Mouse (Mus musculus): ENCODE results near the gene Inpp4b.

Gene Inpp4b

DNA sequence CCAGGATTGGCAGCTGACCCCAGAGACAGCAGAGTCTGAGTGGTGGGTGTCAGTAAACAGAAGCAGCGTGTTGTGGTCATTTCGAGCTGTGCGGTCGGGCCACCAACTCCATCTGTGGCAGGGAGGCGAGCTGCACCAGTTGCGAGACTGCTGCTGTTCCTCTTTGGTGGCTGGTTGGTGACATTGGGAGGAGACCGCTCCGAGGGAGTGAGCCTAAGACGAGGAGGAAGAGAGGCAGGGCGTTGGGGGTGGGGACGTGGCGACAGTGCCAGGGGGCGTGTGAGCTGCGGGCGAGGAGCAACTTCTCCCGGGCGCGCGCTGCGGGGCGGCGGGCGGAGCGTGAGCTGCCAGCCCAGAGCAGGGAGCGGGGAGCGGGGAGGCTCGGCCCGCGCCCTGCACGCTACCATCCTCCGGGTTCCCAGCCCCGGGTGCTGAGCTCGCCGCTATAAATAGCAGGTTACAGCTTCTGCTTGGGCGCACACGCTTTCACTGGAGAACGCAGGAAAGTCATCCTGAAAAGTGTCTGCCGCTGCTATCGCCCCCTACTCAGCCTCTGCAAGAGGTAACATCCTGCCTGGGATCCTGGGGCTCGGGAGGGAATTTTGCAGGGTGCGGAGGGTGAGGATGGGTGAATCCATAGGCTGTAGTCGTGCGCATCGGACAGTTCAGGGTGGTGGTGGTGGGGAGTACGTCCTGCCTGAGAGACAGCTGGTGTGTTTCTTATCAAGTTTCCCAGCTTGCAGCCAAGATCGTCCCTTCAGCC, at the start of gene Inpp4b:
Inpp4b (plus strand) TSS at position 321 of the 763 bp plus-strand sequence.
- DNase-seq (ENCODE audit: low read depth, low spot score), result no peak

DNA sequence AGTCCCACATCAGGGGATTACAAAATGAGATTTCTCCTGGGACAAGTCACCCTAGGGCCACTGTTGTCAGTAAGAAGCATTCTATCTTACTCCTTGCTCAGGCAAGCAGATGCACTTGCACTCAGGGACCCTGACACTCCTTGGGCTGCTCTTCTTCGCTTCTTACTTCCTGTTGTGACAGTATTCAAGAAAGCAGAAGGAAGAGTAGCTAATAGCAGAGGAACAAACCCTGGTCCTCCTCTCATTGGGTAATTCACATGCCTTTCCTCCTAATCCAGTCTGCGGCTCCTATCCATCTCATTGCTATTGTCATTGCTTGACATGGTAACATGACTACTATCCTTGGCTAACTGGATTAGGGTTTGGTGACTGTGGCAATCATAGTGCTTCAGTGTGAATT, 7.1 kb upstream of the Inpp4b start:
- DNase-seq (ENCODE audit: low read depth, low spot score), result no peak

DNA sequence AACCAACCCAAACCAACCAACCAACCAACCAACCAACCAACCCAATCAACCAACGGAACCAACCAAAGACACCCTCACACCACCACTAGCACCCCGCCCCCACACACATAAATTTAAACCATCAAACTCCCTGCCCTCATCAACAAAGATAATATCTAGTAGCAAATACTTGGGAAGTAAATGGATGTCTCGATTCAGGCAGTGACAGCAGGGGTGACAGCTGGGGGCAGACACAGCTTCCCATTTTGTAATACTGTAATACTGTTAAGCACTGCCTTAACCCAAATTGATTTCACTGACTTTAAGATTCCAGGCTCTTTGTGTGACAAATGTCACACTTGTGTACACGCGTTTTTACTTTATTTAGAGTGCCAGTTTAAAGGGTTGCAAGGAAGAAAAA, 1.2 kb upstream of the Inpp4b start:
- DNase-seq (ENCODE audit: low read depth, low spot score), result no peak

DNA sequence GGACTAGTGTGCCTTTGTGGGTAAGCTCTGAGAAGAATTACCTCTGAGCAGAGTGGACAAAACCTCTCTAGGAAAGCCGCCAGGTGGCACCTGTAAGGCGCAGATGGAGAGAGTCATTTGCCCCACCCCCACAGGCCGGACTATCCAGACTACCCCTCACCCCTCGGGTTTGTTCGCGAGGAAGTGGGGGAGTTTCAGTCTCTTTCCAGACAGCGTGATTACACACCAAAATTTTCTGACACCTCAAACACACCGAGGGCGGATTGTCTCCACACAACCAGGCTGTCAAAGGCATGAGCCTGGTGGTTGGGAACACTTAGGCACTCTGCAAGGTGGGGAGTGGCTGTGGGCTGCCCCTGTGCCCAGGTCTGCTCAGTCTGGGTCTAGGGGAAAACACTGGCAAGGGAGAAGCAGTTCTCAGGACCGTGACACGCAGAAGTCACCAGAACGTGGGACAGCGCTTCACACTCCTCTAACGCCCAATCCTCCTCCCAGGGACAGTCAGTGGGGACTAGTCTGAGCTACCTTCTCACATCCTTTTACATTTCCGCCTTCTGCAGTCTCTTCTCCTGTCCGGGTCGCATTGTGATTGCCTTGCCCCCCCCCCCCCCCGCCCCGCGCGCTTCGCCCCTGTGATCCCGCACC, 643 bp upstream of the Inpp4b start:
- peak; percentile 52 for DNase-seq (ENCODE audit: low read depth, low spot score)

DNA sequence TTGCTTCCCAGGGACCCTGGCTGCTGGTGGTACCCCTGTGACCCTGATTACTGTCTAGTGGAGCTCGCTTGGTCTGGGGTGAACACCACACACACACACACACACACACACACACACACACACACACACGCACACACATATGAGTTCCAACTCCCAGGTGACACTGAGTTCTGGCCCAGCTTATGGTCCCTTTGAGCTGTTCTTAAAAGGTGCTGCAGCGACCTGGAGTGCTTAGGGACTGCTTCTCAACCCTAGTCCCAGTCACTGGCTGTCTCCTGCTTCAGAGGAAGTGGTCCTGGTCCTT, 595 bp downstream of the Inpp4b start:
- no peak for DNase-seq (ENCODE audit: low read depth, low spot score)

DNA sequence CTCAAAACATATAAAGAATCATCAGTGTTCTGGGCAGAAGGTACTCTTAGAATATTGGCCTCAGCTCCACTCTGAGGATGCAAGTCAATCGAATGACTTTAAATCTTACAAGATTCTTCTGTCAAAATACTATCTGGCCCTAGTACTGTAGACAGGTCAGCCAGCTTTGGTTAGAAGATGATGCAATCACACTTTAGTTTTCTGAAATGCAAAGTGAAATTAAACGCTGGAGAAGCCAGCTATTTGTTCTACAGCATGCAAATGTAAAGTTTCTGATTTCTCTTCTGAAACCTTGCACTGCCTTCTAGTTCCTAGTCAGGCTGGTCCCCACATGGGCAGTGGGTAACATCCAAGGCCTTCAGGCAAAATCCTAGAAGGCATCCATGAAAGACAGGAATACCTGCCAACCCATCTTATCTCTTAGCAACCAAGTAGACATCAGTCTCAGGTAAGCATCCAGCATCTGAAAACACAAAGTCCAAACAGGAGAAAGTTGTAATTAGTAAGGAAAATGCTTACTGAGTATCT, 2.9 kb downstream of the Inpp4b start:
- DNase-seq (ENCODE audit: low read depth, low spot score), result no peak

DNA sequence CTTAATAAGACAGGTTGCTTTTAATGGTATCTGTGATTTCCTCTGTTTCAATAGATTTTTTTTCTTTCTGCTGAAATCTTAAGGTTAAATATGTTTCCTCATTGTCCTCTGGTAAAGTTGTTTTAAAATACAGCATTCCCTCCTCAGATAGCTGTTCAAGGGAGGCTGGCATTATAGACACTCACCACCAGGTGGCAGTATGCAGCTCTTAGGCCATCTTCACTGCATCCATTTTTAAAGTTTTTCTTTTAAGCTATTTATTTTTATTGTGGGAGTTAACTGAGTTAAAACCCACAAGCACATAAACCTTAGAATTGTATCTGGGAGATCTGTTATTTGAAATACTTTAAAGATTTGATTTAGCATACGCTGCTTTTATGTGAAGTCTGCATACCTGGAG, 7.1 kb downstream of the Inpp4b start:
- DNase-seq (ENCODE audit: low read depth, low spot score), result no peak

DNA sequence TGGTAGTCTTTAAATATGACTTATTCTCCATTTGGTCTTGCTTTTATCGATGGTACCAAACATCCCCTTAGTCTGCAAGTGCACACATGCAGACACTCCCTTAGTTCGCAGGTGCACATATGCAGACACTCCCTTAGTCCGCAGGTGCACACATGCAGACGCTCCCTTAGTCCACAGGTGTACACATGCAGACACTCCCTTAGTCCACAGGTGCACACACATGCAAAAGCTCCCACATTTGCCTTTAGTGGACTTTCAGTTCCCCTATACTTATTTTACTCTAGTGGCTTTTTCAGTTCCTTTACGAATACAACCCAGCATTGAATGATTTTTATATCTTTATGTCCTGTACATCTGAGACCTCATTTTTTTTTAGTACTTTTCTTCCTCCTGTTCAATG, 11.1 kb downstream of the Inpp4b start:
- DNase-seq (ENCODE audit: low read depth, low spot score), result no peak

DNA sequence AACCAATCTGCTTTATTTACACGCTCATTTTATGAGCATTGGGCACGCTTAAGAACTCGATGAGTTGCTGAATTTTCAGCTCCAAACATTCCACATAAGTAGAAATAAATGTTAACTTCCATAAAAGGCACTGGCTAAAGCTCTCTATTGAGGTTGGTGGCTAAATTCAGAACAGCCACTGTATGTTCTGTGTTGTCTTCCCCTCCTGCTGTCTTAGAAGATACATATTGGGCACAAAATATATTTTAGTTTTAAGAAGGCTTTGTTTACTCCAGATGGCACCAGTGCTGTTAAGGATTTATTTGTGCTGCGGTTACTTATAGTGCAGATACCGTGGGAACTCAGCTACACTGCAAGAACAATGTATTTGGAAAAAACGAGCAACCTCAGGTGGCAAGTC, 15.8 kb downstream of the Inpp4b start:
- DNase-seq (ENCODE audit: low read depth, low spot score), result no peak

DNA sequence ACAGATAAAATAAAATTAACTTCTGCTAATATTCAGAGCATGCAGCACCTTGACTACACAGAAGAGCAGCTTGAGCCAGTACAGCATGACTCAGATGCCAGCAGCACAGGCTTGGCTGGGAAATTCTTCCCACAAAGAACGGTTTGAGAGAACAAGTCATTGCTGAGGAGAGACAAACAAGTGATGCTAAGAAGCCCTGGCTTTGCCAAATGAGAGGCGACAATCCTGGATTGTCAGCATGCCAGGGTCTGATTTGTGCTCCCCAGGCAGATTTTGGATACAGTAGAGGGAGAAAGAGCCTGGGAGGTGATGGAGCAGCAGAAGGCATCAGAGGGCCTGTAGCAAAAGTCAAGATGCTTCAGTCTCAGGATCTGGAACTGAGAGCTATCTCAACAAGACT, 18.2 kb downstream of the Inpp4b start:
- no peak for DNase-seq (ENCODE audit: low read depth, low spot score)

DNA sequence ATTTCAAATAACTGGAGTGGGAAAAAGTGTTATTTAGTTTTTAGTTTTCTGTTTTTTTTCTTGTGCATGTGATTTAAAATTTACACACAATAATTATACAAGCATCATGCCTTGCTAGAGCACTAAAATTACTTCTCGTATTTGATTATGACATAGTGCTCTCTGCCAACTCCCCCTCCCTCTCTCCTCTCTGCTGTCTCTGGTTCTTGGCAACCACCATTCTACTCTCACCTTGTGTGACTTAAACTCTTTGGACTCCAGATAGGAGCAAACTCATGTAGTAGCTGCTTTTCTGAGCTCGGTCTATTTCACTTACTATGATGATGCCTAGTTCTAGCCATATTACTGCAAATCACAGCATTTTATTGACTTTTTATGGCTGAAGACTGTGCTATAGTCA, 18.8 kb downstream of the Inpp4b start:
- DNase-seq (ENCODE audit: low read depth, low spot score), result no peak

DNA sequence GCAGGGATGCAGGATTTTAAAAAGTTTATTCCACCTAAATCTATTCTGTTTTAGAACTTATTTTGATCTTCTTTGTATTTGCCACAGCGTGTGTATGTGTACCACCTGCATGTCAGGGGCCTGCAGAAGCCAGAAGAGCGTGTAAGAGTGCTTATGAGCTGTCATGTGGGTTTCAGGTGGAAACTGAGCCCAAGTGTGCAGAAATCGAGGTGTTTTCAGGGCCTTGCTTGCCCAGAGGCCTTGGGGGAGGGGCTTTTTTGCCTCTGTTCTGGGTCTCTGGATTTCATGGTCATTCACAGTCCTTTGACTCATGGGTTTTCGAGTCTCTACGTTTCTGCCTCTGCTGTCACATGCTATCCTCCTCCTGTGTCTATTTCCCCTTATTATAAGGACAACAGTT, 28.3 kb downstream of the Inpp4b start:
- no peak for DNase-seq (ENCODE audit: low read depth, low spot score)

DNA sequence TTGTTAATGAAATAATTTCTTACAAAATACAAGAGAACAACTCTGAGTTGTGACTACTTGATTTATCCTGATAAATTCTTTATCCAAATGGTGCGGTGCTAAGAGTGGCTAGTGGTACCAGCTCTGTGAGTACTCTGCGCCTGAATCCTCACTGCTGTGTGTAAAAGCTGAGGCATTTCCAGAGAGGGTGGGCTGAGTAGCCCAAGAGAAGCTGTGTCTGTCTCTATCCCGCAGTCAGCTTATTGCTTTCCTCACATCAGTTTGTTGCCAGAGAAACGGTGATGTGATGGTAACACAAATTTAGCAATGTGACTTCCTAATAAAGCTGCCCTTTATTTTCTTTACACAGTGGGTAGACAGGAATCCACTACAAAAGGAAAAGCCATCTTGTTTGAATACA, 29.5 kb downstream of the Inpp4b start:
- DNase-seq (ENCODE audit: low read depth, low spot score), result no peak

DNA sequence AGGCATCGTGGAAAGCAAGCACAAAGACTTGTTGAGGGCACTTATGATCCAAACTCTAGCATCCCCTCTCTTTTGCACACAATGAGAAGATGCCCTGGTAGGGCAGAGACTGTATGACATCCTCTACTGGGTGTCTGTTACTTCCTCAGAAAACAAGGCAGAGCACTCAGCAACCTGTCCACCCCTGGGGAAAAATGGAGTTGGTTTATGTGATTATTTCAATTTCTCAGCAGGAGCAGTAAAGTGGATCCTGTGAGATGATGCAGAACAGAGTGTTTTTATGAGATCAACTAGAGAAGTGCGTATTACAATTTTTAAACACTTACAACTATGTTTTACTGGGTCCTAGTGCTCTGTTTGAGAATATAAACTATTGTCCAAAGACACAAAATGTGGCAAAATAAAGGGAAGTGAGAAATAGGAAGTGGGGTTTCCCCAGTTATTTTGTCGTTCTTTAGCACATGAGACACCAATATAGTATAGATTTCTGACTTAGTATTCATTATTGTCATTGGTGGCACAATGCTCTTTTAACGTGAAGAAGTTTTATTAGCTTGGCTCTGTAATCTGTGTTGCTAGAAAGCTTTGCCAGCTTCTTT, 32.6 kb downstream of the Inpp4b start:
- DNase-seq (ENCODE audit: low read depth, low spot score), result no peak

DNA sequence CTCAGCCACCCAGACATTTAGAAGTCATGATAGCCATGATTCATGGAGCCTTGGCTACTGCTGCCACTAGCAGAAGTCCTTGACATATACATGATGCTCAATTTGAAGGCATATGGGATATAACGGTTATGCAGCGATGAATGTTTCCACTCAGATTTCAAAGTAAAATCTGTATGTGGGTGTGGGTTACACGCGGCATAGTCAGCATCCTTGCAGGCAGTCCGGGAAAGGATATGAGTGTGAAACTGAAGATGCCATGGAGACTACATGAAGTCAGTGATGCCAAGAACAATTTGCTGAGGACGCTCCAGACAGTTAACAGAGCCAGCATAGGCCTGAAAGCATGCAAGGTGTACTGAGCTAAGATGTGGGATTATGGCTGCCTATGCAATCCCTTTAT, 46.6 kb downstream of the Inpp4b start:
- DNase-seq (ENCODE audit: low read depth, low spot score), result no peak

DNA sequence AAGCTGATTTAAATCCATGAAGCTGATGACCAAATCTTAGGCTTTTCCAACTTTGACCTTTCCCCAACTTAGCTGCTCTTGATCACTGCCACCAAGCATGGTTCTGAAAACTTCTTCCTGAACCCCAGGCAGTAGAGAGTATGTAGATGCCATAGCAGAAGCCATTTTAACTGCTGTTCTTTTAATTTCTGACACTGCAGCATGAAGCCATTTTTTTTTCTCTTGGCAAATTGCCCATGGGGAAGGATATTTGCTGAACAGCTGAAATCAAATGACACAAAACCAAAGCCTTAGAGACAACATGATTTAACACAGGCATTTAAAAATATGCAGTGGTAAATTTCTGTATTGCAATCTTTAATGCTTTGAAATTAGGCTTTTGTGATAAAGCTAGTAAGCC, 56.7 kb downstream of the Inpp4b start:
- DNase-seq (ENCODE audit: low read depth, low spot score), result no peak

DNA sequence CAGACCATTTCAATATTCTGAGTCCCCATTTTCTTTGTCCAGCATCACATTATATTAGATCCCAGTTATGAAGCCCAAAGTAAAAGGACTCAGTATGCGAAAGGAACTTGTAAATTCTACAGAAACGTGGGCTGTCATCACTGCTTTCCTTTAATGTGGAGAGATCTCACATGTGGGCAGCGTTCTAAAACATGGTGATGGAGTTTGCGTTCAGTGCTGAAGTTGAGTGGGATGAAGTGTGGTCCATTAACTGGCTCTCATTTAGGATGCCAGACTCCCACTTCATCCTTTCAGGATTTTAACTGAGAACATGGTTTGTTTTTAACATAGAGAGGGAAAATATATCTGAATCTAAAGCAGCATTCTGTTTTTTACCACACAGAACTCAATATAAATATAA, 57.1 kb downstream of the Inpp4b start:
- no peak for DNase-seq (ENCODE audit: low read depth, low spot score)

DNA sequence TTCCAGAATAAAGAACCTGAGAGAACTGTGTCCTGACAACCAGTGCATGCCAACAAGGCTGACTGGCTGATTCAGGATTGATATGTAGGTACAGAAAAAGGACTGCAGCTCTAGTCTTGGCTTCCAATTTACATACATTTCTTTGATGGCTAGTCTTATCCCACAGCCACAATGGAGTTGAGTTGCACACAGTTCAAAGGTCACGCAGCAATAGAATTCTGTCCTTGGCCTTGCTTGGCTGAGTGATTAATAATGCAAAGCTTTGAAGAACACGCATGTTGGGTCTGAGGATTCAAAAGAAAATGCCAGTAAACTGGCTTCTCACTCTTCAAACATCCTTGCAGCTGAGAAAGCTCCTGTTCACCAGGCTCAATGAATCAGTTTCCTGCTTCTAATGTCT, 70.4 kb downstream of the Inpp4b start:
- DNase-seq (ENCODE audit: low read depth, low spot score), result no peak

DNA sequence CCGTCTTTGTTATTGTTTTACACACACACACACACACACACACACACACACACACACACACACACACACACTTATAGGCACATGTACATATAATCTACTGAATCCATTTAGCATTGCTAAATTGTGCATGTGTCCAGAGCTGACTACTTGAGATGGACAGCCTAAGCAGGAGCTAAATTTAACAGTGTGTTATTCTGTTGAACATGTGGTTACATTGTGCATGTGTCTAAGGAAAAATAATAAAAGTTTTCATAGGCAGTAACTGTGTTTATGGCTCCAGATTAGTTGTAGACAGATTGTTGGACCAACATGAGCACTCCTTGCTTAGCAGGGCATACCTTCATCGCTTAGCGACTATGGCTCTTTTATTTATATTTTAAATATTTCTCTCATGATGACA, 101.6 kb downstream of the Inpp4b start:
- no peak for DNase-seq (ENCODE audit: low read depth, low spot score)

DNA sequence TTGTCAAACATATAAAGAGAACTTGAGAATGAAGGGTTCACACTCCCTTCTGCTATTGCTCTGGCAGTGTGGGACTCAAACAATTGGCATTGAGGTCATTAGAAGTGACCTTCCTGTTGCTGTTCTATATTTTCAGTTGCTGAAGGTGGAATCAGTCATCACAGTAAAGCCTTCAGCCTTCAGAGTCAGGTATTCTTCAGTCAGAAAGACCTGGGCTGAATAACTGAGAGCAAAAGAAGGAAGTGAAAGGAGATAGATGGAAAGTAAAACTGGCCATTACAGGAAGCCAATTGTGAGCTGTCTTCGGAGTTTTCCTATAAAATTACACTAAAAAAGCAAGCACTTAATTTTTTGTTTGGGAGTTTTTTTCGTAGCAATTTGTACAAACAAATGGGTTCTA, 107.4 kb downstream of the Inpp4b start:
- DNase-seq (ENCODE audit: low read depth, low spot score), result no peak

DNA sequence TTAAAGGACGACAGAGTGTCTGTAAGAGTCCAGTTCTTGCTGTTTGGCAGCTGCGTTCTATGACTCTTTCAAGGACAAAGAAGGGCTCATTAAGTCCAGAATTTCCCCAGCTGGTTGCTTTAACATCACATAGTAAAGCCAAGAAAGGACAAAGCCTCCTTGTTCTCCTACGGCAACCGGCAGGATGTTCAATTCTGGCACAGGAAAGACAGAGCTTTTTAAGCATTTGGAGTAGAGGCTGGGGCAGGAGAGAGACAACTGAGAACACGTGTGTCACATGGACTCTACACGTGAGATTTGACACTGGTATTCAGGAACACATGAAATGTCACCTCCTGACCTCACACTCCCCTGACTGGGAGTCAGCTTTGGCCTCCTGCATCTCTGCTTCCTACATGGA, 109.7 kb downstream of the Inpp4b start:
- peak; percentile 15 for DNase-seq (ENCODE audit: low read depth, low spot score)

DNA sequence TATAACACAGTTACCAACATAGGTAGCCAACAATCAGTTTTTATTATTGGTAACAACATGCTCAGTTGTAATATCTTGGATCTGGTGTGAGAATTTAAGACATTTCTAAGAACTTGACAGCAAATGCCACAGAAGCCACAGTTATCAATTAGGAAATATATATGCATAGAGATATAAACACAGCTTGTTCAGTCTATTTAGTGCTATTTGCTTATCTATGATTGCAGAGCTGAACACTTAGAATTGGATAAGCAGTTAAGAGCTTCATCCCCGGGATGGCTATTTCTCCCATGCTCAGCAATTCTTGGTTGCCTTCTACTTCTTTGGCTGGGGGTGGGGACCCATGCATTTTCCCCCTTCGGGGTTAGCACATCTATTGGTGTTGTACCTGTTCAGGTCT, 112.5 kb downstream of the Inpp4b start:
- DNase-seq (ENCODE audit: low read depth, low spot score), result no peak

DNA sequence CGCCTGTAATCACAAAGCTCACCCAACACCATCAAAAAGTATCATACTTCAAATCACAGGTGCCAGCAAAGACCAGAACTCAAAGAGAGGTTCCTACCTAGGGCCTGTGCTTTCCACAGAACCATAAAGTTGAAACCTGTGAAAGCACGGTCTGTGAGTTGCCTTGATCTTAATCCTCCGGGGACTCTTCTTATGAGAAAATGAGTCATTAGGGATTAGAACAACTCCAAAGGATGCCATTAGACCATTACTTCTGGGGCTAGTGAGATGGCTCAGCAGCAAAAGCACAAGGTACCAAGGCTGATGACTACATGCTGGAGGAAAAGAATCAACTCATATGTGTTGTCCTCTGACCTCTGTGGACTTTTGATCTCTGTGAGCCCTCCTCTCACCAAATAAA, 121.4 kb downstream of the Inpp4b start:
- no peak for DNase-seq (ENCODE audit: low read depth, low spot score)

All from retina, adult 2 months (tissue).